Mouse (Mus musculus) right cerebral cortex, adult 2 months (tissue): Measurements from ENCODE around the gene Klrb1b.
A peak's percentile ranks its signal among the peaks of the same experiment; 100 is the strongest.
"Not testable (repeated sequence)": the region's sequence is repeated elsewhere in the genome, so short reads cannot be mapped to it uniquely, and the experiment has no call there.

Experiments
- DNase-seq, 2 experiments: peaks; one replicate each; pipeline ENCODE4 v3.0.0; 2021 to 2022; ENCODE audit warnings: low spot score in 2 of 2

Klrb1b gene

DNA sequence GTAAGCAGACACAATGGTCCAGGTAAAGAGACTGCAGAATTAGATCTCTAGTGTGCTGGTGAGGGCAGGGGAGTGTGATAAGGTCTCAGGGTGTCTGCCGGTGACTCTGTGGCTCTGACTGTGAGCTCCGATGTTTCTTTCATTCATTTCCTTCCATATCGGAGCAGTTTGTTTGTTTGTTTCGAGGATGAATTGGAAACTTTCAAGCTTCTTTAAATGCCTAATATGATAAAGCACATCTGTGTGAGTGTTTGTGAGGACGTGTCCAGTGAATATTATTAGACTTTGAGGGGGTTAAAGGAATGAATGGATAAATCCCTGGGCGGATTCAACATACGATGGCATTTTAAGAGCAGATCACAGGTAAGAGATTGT lies 26.2 kb downstream of the Klrb1b start:
- no peak for DNase-seq

DNA sequence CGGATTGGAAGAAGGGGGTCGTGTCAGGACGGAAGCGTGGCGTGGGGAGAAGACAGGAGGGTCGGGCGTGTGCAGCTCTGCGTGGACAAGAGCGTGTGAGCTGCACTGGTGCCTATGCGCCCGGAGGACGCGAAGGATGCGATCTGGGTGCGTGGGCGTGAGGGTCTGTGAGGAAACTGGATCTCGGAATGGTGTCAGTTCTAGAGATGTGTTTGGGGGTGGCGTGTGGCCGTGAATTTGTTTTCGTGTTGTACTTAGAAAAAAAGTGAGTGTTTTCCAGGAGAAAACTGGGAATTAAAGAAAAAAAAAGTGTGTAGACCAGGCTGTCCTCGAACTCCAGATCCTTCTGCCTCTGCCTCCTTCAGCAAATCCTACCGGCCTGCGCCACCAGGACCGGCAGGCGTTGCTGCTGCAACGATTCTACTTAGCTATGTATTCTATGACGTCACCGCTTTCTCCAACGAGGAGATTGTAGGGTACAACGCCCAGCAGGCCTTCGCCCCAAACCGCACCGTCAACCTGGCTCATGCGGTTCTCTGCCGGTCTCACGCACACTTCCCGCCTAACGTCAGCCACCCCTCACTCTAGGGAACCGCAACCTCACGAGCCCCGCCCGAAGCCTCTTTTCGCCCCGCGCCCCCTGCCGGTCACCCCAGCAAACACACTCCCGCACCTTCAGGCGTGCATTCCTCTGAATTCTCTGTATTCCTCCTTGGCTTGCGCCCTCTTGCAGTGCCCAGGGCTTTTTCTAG lies 26.8 kb downstream of the Klrb1b start:
- peak; percentile 91 to 92 for DNase-seq

DNA sequence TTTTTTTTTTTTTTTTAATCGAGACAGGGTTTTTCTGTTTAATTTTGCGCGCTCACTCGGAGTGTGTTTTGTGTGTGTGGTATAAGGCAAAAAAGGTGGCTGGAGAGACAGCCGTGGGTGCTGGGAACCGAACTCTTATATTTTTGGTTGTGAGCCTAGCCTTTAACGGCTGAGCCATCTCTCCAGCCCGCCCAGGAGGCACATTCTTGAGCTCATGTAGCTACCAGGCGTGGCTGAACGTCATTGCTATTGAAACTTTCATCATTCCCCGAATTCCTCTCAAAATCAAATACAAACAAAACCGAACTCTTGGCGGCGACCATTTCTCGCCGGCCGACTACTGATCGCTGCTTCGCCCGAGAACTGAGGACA lies 27.4 kb downstream of the Klrb1b start:
- DNase-seq: peak; percentile 85 to 88

DNA sequence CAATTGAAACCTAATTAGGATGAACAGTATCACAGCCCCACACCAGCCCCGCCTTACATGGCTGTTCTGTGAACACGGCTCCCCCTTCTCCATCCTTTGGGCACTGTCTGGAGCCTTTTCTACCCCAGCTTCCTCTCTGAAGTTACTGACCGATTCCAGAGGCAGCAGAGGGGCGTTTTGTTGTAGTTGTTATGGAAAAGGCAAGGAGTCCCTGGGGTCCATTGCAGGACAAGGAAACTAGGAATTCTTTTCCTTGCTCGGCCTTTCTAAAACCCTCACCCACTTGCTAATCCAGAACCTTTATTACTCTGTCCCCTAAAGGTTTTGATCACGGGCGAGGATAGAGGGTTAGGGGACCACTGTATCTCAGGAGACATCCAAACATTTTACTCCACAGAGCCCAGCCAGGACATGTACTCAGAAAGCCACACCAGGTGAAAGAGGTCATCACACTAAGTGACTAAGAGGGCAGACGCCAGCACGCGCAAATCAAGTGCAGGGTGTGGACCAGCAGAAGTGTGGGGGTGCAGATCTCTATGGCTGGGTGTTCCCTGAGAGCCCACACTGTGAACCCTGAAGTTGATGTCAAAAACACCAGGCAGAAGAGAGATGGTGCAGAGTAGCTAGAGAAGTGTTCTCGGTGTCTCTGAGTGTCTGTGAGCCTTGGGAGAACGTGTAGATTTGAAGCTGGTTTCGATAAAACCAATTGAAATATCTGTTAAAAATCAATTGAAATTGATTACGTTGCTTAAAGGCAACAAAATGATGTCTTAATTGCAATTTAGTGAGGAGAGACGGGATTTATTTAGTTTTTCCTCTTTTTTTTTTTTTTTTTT lies 28.0 kb downstream of the Klrb1b start:
- no peak for DNase-seq

DNA sequence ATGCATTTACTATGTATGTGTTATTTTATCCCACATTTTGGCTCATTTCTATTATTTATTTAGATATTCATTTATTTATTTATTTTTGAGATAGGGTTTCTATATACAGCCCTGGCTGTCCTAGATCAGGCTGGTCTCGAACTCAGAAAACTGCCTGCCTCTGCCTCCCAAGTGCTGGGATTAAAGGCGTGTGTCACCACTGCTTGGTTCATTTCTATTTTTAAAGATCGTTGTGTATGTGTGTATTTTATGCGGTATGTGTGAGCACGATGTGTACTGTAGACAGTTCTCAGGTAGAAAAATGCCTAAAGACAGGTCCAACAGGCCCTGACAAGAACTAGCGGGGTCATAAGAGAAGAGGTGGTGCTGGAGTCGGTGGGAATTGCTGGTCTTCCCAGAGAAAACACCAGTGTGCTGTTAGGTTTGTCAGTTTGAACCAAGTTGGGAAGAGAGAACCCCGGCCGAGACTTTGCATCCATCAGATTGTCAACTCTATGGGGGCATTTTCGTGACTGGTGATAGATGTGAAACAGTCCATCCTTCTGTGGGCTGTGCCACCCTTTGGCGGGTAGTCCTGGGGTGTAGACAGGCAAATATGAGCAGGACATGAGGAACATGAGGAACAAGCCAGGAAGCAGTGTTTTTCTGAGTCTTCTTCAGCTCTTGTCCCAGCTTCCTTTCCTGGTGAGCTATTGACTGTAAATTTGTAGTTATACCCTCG lies 28.8 kb downstream of the Klrb1b start:
- no peak for DNase-seq

DNA sequence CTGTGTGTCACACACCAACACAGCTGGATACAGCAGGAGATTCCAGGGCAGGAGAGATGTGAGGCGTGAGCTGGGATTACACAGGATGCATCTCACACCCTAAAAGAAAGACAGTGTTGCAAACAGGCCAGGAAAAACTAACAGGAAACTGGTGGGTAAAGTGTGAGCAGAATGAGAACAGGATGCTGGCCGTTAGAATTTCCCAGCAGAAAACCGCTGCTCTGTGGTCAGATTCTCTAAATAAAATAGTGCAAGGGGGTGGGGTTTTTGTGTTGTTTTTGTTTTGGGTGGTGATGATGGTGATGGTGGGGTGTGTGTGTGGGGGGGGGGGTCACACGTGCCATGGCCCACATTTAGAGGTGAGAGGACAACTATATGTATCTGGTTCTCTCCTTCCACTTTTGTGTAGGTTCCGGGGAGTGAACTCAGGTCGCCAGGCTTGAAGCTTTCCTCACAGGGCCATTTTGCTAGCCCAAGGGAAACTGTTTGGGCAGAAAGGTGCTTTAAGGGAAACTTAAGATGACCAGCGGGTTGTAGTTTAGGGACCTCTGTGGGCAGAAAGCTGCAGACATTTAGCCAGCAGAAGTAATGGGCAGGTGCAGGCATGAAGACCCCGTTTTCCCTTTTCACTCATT lies 29.7 kb downstream of the Klrb1b start:
- DNase-seq: no peak

DNA sequence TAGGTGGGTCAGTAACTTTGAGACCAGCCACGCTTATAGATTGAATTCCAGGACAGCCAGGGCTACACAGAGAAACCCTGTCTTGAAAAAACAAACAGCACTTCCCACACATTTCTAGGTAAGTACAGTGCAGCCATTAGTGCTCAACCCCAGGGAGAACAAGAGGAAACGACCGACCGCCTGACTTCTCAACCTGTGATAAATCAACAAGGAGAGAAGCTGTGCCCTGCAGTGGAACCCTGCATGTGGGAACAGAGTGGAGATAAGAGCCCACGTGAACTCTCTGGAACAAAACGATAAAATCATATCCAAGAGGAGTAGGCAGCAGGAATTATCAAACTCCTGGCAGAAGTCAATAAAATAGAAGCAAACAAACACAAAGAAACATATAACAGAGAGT lies 32.4 kb downstream of the Klrb1b start:
- no peak for DNase-seq

DNA sequence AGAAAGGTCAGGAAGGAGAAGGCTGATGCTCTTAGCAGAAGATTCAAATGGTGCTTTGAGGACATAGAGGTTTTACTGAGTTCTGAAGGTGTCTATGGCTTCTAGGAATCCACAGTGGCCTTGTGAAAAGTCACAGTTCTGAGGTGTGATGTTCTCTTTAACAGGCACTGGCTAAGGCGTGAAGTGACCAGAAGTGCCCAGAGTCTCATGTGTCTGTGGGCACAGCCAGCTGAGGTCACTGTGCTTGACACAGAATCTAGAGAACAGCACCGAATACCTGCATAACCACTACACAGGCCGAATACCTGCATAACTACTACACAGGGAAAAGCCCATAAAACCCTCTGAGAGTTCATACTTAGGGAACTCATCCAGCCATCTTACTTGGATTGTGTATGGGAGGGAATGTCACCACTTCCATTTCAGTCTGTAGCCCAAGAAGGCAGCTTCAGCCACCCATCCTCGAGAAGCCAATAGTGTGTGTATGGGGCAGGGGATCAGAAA lies 35.6 kb downstream of the Klrb1b start:
- not testable (repeated sequence) for DNase-seq

DNA sequence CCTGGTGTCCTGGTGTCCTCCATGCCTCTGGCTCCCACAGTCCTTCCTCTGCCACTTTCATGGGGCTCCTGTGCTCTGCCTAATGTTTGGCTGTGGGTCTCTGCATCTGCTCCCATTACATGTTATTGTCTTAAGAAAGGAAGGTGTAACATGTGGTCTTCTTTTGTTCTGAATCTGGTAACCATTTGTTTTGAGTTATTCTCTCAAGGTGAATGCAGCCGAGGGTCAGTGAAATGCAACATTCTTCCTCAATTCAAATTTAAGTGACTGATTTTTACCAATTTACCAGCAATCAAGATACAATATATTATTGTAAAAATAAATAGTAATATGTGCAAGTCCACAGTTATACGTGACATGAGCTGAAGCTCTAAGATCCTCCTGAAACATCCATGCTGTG lies 37.0 kb downstream of the Klrb1b start, which contains the start of gene Klrb1c:
Gene Klrb1c (minus strand): TSS at position 101 of the 400 bp plus-strand sequence.
- DNase-seq: no peak

DNA sequence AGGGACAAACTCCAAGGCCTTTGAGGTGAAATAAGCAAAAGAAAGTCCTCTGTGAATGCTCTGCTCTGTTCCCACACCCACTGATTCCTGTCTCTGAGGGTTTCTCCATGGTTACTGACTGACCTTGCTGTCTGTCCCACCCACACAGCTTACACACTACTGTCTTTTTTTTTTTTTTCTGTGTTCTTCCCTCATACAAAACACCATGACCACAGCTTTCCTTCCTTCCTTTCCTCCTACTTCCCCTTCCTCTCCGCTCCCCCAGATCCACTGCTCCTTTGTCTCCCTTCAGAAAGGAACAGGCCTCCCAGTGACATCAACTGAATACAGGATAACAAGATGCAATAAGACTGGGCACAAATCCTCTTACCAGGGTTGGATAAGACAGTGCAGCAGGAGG lies 37.6 kb downstream of the Klrb1b start:
- DNase-seq: no peak

DNA sequence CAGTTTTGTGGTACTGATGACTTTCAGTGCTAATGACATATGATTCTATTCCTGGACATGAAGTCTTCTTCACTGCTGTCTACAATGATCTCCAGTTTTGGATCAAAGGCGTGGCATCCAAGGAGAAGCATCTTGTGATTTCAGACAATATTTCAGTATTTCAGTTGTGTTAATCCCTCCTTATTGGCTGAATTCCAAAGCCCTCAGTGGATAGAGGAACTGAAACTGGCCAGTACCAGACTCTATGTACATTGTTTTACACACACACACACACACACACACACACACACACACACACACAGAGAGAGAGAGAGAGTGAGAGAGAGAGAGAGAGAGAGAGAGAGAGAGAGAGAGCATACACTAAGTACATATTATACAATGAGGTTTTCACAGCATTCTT lies 39.7 kb downstream of the Klrb1b start:
- DNase-seq: not testable (repeated sequence)

DNA sequence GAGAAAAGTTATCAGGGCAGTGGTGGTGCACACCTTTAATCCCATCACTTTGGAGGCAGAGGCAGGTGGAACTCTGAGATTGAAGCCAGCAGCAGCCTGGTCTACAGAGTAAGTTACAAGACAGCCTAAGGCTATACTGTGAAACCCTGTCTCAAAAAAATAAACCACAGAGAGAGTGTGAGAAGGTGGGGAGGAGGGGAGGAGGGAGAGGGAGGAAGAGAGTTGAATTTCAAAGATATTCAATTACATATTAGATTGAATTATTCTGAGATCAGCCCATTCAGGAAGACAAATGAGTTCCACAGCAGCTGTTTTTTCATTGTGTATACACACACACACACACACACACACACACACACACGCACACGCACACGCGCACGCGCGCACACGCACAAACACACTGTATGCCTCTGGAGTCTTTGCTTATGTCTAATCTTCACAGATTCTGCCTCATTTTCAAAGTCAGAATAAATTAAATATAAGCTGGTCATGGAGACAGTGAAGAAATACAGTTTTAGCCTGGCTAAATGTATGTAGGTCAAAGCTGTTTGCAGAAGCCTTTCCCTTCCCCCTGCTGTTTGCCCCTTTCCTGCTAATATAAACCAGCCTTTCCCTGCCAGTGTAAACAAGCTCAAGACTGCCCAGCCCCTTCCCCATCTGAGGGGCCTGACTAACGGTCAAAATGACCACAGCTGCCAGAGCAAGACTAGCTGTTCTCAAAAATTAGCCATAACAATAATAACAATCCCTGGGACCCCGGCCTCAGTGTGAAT lies 56.5 kb downstream of the Klrb1b start:
- DNase-seq: no peak

DNA sequence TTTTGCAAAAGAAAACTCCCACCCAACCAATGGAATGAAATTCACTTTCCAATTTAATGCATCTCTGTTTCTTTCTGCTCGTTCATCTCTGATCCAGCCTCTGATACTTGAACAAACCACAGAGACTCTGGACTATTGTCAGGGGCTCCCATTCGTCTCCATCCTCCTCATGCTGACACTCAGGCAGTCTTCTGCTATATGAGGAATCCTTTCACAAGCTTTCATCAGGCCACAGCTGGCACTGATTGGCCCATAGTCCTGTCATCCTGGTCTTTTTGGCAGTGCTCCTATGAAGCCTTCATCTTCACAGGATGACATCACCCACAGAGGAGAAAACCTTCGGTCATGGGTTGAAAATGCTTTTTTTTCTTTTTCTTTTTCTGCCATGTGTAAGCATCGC lies 58.1 kb downstream of the Klrb1b start:
- no peak for DNase-seq

DNA sequence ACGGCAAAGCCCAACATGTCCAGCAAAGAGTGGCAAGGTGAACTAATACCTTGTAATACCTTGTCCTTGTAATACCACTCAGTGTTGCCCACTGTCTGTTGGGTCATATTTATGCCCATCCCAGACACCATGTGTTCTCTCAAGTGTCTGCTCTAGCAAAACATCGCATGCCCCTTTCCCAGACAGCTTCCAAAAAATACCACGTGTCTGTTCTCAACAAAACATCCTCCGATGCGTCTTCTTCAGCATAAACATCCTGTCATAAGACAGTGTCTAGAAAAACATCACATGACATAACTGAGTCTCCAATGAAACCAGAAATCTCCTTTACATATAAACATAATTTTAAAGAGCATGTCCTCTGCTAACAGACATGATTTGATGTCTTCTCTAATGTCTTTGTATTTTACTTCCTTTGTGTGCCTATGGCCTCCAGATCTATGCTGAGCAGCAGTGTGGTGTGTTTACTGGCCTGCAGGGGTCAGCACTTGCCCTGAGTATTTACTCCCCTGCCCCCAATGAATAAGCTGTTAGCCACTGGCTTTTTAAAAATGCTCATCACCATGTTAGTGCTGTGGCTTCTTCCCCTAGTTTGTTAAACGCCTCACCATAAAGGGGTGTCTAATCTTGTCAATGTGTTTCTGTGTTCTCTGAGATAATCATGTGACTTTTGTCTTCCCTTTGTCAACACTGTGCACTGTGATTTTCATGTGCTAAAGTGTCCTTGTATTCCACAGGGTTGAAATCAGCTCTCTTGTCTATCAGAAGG lies 59.5 kb downstream of the Klrb1b start:
- peak in 1 of 2 experiments; percentile 49 for DNase-seq

DNA sequence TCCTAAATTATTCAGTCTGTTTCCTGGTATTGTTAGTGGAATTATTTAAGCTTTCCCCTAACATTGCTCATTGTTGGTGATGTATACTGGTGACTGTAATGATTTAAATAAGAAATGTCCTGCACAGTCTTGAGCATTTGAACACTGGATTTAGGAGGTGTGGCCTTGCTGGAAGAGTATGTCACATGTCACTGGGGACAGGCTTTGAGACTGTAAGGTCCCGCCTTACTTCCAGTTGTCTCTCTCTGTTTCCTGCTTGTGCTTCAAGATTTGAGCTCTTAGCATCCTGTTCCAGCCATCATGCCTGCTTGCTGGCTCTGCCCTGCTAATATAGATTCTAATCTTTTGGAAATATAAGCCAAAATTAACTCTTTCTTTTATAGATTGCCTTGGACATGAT lies 60.9 kb downstream of the Klrb1b start:
- DNase-seq: no peak

DNA sequence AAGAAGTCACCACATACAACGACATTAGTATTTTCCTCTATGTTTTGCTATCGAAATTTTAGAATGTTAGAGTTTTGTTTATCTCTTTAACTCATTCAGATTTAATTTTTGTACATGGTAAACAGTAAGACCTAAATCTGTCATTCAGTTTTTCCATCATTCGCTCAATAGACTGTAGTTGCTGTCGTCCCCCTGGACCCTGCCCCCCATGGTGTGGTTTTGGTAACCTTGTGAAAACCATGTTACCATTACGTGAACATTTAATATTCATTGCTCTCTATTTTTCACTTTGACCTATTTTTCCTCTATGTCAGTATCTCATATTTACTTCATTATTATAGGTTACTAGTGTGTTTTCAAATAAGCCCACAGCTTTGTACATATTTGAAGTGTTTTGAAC lies 61.5 kb downstream of the Klrb1b start:
- DNase-seq: no peak

DNA sequence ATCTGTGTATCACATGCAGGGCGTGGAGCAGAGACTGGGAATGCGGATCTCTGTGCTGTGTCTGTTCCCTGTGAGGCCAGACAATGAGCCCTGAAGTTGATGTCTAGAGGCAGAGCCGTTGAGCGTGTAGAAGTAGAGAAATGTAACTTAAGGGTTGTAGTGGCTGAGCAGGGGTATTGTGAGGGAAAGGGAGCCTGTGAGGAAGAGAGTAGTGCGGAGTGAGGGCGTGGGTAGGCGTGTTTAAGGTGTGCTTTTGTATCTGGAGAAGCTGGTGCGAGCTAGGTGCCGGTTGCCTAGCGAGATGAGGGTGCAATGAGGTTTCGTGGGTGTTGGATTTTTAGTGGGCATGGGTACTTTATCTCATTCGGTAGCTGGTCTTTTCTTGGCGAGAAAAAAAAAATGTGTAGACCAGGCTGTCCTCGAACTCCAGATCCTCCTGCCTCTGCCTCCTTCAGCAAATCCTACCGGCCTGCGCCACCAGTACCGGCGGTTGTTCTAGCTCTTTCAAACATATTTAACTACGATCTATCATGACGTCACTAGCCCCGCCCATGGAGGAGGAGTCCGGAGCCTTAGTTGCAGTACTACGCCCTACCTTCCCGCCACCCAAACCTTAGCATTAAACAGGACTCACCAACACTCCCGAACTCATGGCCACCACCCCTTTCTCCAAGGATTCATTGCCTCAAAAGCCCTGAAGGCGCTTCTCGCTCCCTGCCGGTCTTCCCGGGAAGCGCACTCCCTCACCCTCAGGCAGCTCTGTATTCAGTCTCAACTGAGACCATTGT lies 62.2 kb downstream of the Klrb1b start:
- DNase-seq: peak; percentile 98
